Mouse (Mus musculus) ES-Bruce4 (cell line): ENCODE measurements around the gene Exoc3. TPM values are rescaled to one million over a fixed set of nuclear protein-coding genes. Genes with fewer than 3 reads are reported as not detected.

ENCODE experiments used
- H3K27ac ChIP-seq: 2 replicates; pipeline ENCODE4 v1.5.1; 2012; ENCODE audit warnings: low read length, inconsistent platforms; ENCODE audit not compliant: insufficient read depth
- H3K27me3 ChIP-seq: 2 replicates; pipeline ENCODE4 v1.6.1; 2012; ENCODE audit warnings: mild to moderate bottlenecking, low read length, inconsistent platforms; ENCODE audit not compliant: control insufficient read depth, poor library complexity, insufficient read depth, severe bottlenecking
- H3K36me3 ChIP-seq: 2 replicates; pipeline ENCODE4 v1.6.1; 2012; ENCODE audit warnings: inconsistent platforms, mild to moderate bottlenecking, low read length, moderate library complexity; ENCODE audit not compliant: control insufficient read depth, poor library complexity, insufficient read depth, severe bottlenecking
- H3K4me1 ChIP-seq: one replicate; pipeline ENCODE4 v1.8.1; 2011; ENCODE audit warnings: low read length; ENCODE audit not compliant: control insufficient read depth, insufficient read depth
- H3K4me3 ChIP-seq: 2 replicates; pipeline ENCODE4 v1.5.1; 2011; ENCODE audit warnings: low read depth, mild to moderate bottlenecking, low read length
- H3K9ac ChIP-seq: 2 replicates; pipeline ENCODE4 v1.6.1; 2012; ENCODE audit warnings: low read depth, mild to moderate bottlenecking, inconsistent platforms; ENCODE audit not compliant: poor library complexity, severe bottlenecking
- H3K9me3 ChIP-seq: replicated peaks from 2 replicates; pipeline ENCODE4 v1.6.1; 2012; ENCODE audit warnings: mild to moderate bottlenecking, low read length, inconsistent platforms; ENCODE audit not compliant: control insufficient read depth, poor library complexity, insufficient read depth, severe bottlenecking
- CTCF ChIP-seq: IDR thresholded peaks from one replicate; pipeline ENCODE4 v1.8.1; 2011; ENCODE audit warnings: low read depth, low read length
- EP300 ChIP-seq: IDR thresholded peaks from 2 replicates; pipeline ENCODE4 v1.6.1; 2011; ENCODE audit warnings: low read depth, low read length; ENCODE audit not compliant: insufficient read depth
- POLR2A ChIP-seq: IDR thresholded peaks from one replicate; pipeline ENCODE4 v1.8.1; 2011; ENCODE audit warnings: low read length; ENCODE audit not compliant: insufficient read depth
- polyA plus RNA-seq: library from polyadenylated mRNA; stranded (reverse); fragments of >200 nt; gene quantifications from 2 replicates; pipeline ENCODE4 v1.2.4, GENCODE M21; 2011; ENCODE audit warnings: low read depth; ENCODE audit not compliant: missing spikeins, insufficient read depth, insufficient read length

Gene Exoc3
- polyA plus RNA-seq, 1 experiment, result 48.9 TPM

DNA sequence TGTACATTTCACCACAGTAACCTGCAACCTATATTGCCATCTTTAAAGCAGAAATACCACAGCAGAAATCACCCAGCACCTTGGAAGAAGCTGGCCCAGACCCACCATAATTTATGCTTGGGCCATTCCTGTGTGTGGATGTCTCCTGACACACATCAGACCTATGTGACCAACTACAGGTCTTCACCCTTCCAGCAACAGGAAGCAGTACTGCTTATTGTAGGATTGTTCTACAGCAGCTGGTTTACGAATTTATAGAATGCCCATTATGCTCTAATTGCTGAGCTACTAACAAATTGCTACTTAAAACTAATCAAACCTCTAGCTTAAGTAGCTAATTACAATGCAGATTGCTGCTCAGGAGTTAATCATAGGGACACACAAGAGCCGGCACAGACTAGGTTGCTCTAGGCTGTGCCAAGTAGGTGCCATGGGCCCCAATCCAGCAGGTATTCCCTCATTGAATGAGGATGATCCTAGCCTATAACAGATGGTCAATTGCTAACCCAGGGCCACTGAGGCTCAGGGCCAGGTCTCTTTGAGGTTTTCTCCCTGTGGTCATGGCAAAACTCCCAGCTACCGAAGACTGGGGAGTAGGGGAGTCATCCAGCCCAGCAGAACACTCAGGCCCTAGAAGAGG, 62.4 kb downstream of the Exoc3 start:
- H3K9ac ChIP-seq, result no peak overlapping the region
- no peak overlapping the region for H3K27ac ChIP-seq
- no peak overlapping the region for H3K4me3 ChIP-seq
- H3K9me3 ChIP-seq, result no peaks in the 10 kb centered on the region
- H3K4me1 ChIP-seq, result no peaks in the 10 kb centered on the region
- no peaks in the 10 kb centered on the region for H3K36me3 ChIP-seq
- no peaks in the 10 kb centered on the region; the same call in 1 of the 2 replicates for H3K27me3 ChIP-seq
- no peak for TF ChIP-seq POLR2A
- TF ChIP-seq EP300, result no peak
- no peak for TF ChIP-seq CTCF

DNA sequence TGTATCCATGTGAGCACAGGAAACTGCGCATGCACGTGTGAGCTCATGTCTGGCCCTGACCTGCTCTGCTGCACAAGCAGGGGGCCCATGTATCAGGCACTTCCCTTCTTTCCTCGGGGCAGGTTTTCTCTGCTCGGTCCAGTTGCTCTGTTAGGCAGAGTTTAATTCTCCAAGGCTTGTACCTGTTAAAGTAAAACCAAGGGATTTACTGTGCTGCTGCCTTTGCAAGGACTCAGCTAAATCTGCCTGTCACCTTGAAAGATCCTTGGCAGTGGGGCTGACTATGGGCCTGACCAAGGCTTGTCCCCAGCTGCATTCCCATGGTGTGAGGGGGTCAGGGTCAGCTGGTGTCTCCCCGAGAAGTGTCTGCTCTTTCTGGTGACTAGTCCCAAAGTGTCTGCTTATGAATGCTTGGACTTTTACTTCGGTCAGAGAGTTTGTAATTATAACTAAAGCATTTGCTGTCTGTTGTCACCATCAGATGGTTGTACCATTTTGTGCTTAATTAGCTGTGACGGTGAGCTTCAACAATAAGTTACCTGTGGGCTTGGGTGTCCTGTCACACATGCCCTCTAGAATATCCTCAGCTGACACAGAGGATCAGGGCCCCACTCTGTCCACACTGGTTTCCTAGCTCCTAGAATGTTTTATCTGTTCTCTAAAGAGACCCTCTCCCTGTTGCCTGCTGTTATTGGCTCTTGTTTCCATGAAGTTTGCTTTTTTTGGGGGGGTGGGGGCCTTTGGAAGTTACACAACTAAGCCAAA, 64.2 kb downstream of the Exoc3 start:
- Histone ChIP-seq H3K27me3 (no peaks in the 10 kb centered on the region; the same call in 1 of the 2 replicates), H3K4me1 (no peaks in the 10 kb centered on the region), H3K9ac (no peak overlapping the region), H3K9me3 (no peaks in the 10 kb centered on the region), H3K27ac (no peak overlapping the region), H3K36me3 (no peaks in the 10 kb centered on the region), H3K4me3 (no peak overlapping the region)
- TF ChIP-seq EP300, result no peak
- no peak for TF ChIP-seq CTCF
- no peak for TF ChIP-seq POLR2A

DNA sequence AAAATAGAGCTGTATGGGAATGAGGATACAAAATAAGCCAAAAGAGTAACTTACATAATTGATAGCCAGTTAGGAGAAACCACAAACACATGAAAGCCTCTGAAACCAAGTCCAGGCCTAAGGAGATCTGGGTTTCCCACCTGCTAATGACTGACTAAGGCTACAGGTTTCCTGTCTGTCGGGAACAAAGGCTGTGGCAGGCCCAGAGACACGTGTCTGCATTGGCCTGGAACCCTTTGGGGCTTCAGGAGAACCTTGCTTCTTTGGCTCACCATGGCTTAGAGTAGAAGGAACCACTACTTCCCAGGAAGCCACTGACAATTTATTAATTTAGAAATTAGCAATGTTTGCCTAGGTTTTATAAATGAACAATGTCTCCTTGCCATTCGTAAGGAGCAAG, 65.2 kb downstream of the Exoc3 start:
- Histone ChIP-seq H3K9ac (no peak overlapping the region), H3K27me3 (no peaks in the 10 kb centered on the region; the same call in 1 of the 2 replicates), H3K36me3 (no peaks in the 10 kb centered on the region), H3K27ac (no peak overlapping the region), H3K4me3 (no peak overlapping the region), H3K4me1 (no peaks in the 10 kb centered on the region), H3K9me3 (no peaks in the 10 kb centered on the region)
- TF ChIP-seq POLR2A (no peak), EP300 (no peak), CTCF (no peak)

DNA sequence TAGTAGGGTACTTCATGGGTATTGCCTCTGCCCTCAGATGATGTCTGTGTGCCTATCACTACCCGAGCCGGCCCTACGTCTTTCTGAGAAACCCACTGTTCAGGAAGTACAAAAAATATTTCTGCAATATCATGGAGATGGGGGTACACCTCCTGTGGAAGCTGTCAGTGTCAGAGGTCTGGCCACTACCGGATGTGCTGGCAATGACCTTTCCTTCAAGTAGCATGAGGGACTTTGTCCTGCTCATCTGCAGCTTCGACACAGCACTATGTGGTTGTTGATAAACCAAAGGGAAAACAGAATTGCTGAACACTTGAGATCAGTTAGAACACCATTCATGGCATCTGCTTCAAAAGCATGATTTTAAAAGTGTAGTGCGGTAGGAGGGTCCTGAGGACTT, 67.7 kb downstream of the Exoc3 start:
- Histone ChIP-seq H3K36me3 (no peaks in the 10 kb centered on the region), H3K9ac (no peak overlapping the region), H3K4me3 (no peak overlapping the region), H3K4me1 (no peaks in the 10 kb centered on the region), H3K9me3 (no peaks in the 10 kb centered on the region), H3K27me3 (no peaks in the 10 kb centered on the region; the same call in 1 of the 2 replicates), H3K27ac (no peak overlapping the region)
- TF ChIP-seq CTCF (no peak), EP300 (no peak), POLR2A (no peak)

DNA sequence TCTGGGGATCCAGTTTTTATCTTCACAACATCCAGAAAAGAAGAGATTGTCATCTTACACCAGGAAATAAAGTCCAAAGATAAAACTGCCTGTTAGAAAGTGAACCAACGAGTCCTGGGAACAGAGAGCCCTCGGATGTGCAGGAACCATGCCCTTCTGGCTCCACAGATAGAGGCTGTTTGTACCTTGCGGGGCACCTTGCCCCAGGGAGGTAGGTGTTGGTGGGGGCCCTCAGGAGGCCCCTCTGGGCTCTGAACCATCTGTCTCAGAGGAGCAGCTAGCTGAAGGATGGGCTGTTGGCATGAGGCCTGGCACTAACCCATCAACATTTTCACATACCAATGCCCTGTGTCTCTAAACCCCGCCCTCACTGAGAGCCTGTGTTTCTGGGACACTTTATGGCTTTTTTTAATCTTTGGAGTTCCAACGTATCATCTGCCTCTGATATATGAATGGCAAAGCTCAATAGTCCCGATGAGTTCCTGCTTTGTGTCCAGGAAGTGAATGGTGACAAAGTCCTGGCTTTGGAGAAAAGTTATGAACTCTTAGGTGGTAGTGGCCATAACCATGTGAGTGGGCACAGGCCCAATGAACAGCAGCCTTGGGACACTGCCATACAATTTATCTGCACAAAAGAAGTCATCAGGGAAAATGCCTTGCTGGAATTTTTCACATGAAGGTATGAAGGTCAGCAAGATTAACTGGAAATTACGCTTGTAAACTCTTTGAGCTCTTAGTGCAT, 69.5 kb downstream of the Exoc3 start:
- H3K27ac ChIP-seq, result no peak overlapping the region
- H3K4me3 ChIP-seq, result no peak overlapping the region
- no peaks in the 10 kb centered on the region for H3K36me3 ChIP-seq
- H3K9me3 ChIP-seq, result no peaks in the 10 kb centered on the region
- TF ChIP-seq CTCF (no peak), POLR2A (no peak), EP300 (no peak)
- H3K27me3 ChIP-seq, result no peaks in the 10 kb centered on the region; the same call in 1 of the 2 replicates
- H3K9ac ChIP-seq, result no peak overlapping the region
- no peaks in the 10 kb centered on the region for H3K4me1 ChIP-seq

DNA sequence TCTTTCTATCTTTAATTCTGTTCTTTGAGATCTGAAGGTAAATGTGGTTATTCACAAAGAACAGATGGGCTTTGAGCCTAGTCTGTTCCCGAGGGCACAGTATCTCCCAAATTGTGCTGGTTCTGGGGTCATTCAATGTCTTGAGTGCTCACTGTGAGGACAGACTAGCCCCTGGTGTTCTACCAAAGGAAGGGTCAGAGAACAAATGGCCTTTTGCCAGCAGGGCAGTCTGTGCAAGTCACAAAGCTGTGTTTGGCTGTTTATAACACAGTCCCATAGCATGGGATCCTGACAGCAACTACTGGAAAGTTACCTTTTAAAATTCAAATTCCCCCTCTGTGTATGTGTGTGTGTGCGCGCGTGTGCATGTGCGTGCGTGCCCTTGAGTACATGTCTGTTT, 78.6 kb downstream of the Exoc3 start:
- TF ChIP-seq CTCF (no peak), POLR2A (no peak), EP300 (no peak)
- no peaks in the 10 kb centered on the region for H3K4me1 ChIP-seq
- H3K9ac ChIP-seq, result no peak overlapping the region
- no peak overlapping the region for H3K4me3 ChIP-seq
- H3K36me3 ChIP-seq, result no peaks in the 10 kb centered on the region
- H3K9me3 ChIP-seq, result no peaks in the 10 kb centered on the region
- H3K27me3 ChIP-seq, result no peaks in the 10 kb centered on the region
- no peak overlapping the region for H3K27ac ChIP-seq
